Mouse (Mus musculus): ENCODE measurements around the gene Mtm1. TPM values are rescaled to one million over a fixed set of nuclear protein-coding genes. Genes with fewer than 3 reads are reported as not detected.

The Mtm1 gene
- total and polyA plus RNA-seq, 3 experiments, result 2.2 to 4.0 TPM; not detected in 1

- Histone ChIP-seq H3K9ac (ENCODE audit: control insufficient read depth, low read depth, low read length, poor library complexity, severe bottlenecking) (no peak overlapping the region), H3K9me3 (replicated peaks; ENCODE audit: insufficient read depth, low read length) (no peaks in the 10 kb centered on the region), H3K4me3 (ENCODE audit: control insufficient read depth in 1 of 2, insufficient read depth in 1 of 2, low read depth in 2 of 2, low read length in 2 of 2) (no peak overlapping the region), H3K4me1 (ENCODE audit: control insufficient read depth in 1 of 2, insufficient read depth in 2 of 2, low read length in 2 of 2) (no peaks in the 10 kb centered on the region), H3K27me3 (ENCODE audit: control insufficient read depth in 1 of 2, insufficient read depth in 2 of 2, low read length in 2 of 2) (no peaks in the 10 kb centered on the region; a peak in 1 of 4 replicates), H3K79me2 (ENCODE audit: control insufficient read depth, insufficient read depth, low read length, poor library complexity) (no peaks in the 10 kb centered on the region), H3K36me3 (ENCODE audit: control insufficient read depth in 1 of 2, insufficient read depth in 2 of 2, low read length in 2 of 2) (no peaks in the 10 kb centered on the region), H3K27ac (ENCODE audit: control insufficient read depth, low read depth, low read length) (no peak overlapping the region)
- DNase-seq (ENCODE audit: low read depth, low spot score), result no peak
- TF ChIP-seq CHD2 (IDR thresholded peaks at IDR 0.05; ENCODE audit: low read length), result no peak
These were observed 26.9 kb upstream of the Mtm1 start for GRCm38 (mm10) chrX:71183671-71184070.

- Histone ChIP-seq H3K27me3 (ENCODE audit: control insufficient read depth in 1 of 2, insufficient read depth in 2 of 2, low read length in 2 of 2) (peaks cover 0 to 1% of the 10 kb centered on the region in 2 experiments; a peak in 2 of 4 replicates), H3K9me3 (replicated peaks; ENCODE audit: insufficient read depth, low read length) (no peaks in the 10 kb centered on the region), H3K9ac (ENCODE audit: control insufficient read depth, low read depth, low read length, poor library complexity, severe bottlenecking) (no peak overlapping the region), H3K4me3 (ENCODE audit: control insufficient read depth in 1 of 2, insufficient read depth in 1 of 2, low read depth in 2 of 2, low read length in 2 of 2) (no peak overlapping the region), H3K79me2 (ENCODE audit: control insufficient read depth, insufficient read depth, low read length, poor library complexity) (no peaks in the 10 kb centered on the region), H3K36me3 (ENCODE audit: control insufficient read depth in 1 of 2, insufficient read depth in 2 of 2, low read length in 2 of 2) (no peaks in the 10 kb centered on the region), H3K4me1 (ENCODE audit: control insufficient read depth in 1 of 2, insufficient read depth in 2 of 2, low read length in 2 of 2) (no peaks in the 10 kb centered on the region), H3K27ac (ENCODE audit: control insufficient read depth, low read depth, low read length) (no peak overlapping the region)
- TF ChIP-seq GATA1 (IDR thresholded peaks at IDR 0.05; ENCODE audit: low read depth, low read length) (no peak), MAX (IDR thresholded peaks at IDR 0.05; ENCODE audit: low read length) (no peak), POLR2AphosphoS5 (IDR thresholded peaks at IDR 0.05; ENCODE audit: borderline replicate concordance, low read depth, low read length) (no peak), KAT2A (conservative IDR thresholded peaks at IDR 0.05; ENCODE audit: low read depth, low read length) (no peak), ETS1 (IDR thresholded peaks at IDR 0.05; ENCODE audit: low read depth, low read length) (no peak), RAD21 (IDR thresholded peaks at IDR 0.05; ENCODE audit: low read depth, low read length) (no peak), HCFC1 (IDR thresholded peaks at IDR 0.05; ENCODE audit: low read depth, low read length) (no peak), UBTF (IDR thresholded peaks at IDR 0.05; ENCODE audit: borderline replicate concordance, insufficient read depth, low read depth, low read length) (no peak), JUND (IDR thresholded peaks at IDR 0.05; ENCODE audit: low read depth, low read length) (no peak), EP300 (IDR thresholded peaks at IDR 0.05; ENCODE audit: low read depth in 1 of 2, low read length in 2 of 2) (no peak), POLR2AphosphoS2 (IDR thresholded peaks at IDR 0.05; ENCODE audit: low read length) (no peak), POLR2A (IDR thresholded peaks at IDR 0.05; ENCODE audit: control insufficient read depth in 1 of 2, insufficient read depth in 1 of 2, low read depth in 1 of 2, low read length in 2 of 2, poor library complexity in 1 of 2) (no peak), USF1 (IDR thresholded peaks at IDR 0.05; ENCODE audit: low read depth, low read length) (no peak), MYC (IDR thresholded peaks at IDR 0.05; ENCODE audit: low read depth, low read length) (no peak), RCOR1 (IDR thresholded peaks at IDR 0.05; ENCODE audit: low read depth, low read length) (no peak)
- no peak for DNase-seq (ENCODE audit: low read depth, low spot score)
These were observed 24.2 kb upstream of the Mtm1 start for GRCm38 (mm10) chrX:71186396-71186795.

DNA sequence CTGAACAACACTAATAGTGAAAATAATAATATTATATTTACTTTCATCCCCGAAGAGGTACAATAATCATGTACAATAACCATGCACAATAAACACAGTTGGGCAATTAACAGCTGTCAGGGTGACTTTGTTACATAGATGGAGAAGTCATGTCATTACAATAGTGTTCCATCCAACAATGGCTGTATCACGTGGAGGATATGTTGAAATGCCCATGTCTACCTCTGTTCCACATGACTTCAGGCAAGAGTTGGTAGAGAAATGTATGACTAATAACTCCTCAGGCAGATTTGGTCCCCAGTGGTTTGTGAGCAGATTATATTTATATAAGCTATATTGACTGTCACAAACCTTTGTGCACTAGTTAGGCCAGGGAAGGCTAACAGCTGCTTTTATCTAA lies 5.8 kb upstream of the Mtm1 start:
- H3K9me3 ChIP-seq (replicated peaks; ENCODE audit: insufficient read depth, low read length), result no peaks in the 10 kb centered on the region
- peaks cover 0 to 3% of the 10 kb centered on the region in 2 experiments; a peak in 2 of 4 replicates for H3K4me1 ChIP-seq (ENCODE audit: control insufficient read depth in 1 of 2, insufficient read depth in 2 of 2, low read length in 2 of 2)
- H3K27ac ChIP-seq (ENCODE audit: control insufficient read depth, low read depth, low read length), result no peak overlapping the region
- H3K36me3 ChIP-seq (ENCODE audit: control insufficient read depth in 1 of 2, insufficient read depth in 2 of 2, low read length in 2 of 2), result peaks cover 0 to 7% of the 10 kb centered on the region in 2 experiments; a peak in 2 of 4 replicates
- TF ChIP-seq POLR2A (IDR thresholded peaks at IDR 0.05; ENCODE audit: control insufficient read depth in 1 of 2, insufficient read depth in 1 of 2, low read depth in 1 of 2, low read length in 2 of 2, poor library complexity in 1 of 2) (no peak), ZMIZ1 (IDR thresholded peaks at IDR 0.05; ENCODE audit: low read depth, low read length) (no peak), POLR2AphosphoS5 (IDR thresholded peaks at IDR 0.05; ENCODE audit: borderline replicate concordance, low read depth, low read length) (no peak), ZKSCAN1 (IDR thresholded peaks at IDR 0.05; ENCODE audit: low read depth, low read length) (no peak), POLR2AphosphoS2 (IDR thresholded peaks at IDR 0.05; ENCODE audit: low read length) (no peak), MAX (IDR thresholded peaks at IDR 0.05; ENCODE audit: low read length) (no peak), BHLHE40 (IDR thresholded peaks at IDR 0.05; ENCODE audit: borderline replicate concordance, low read depth, low read length) (no peak)
- H3K27me3 ChIP-seq (ENCODE audit: control insufficient read depth in 1 of 2, insufficient read depth in 2 of 2, low read length in 2 of 2), result no peaks in the 10 kb centered on the region
- DNase-seq (ENCODE audit: low read depth, low spot score), result no peak
- no peak overlapping the region for H3K4me3 ChIP-seq (ENCODE audit: control insufficient read depth in 1 of 2, insufficient read depth in 1 of 2, low read depth in 2 of 2, low read length in 2 of 2)
- H3K79me2 ChIP-seq (ENCODE audit: control insufficient read depth, insufficient read depth, low read length, poor library complexity), result no peaks in the 10 kb centered on the region
- no peak overlapping the region for H3K9ac ChIP-seq (ENCODE audit: control insufficient read depth, low read depth, low read length, poor library complexity, severe bottlenecking)

Measured in MEL (cell line).